Mouse (Mus musculus): ENCODE data around the gene Btbd35f20.
"Not testable (repeated sequence)": the region's sequence is repeated elsewhere in the genome, so short reads cannot be mapped to it uniquely, and the experiment has no call there.

Btbd35f20 gene

DNA sequence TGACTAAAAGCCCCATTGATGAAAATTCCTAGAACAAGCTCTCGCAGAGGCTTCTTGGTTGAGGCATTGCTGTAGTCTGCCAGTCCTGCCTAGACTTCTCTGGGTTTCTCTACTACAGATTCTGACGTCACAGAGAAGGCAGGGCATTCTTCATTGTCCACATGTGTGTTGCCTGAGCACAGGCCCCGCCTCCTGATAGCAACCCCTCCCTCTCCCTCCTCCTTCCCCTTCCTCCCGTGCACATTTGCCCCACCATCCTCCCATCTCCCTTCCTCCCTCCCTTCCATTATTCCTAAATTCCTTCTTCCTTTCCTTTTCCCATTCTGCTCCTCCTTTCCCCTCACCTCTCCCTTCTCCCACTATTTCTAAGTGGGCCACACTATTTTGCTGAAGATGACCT lies at the start of gene Btbd35f20:
Gene Btbd35f20 (minus strand): TSS at position 101 of the 400 bp plus-strand sequence.
- DNase-seq = not testable (repeated sequence)
